Mouse (Mus musculus) spleen, adult 2 months (tissue): ENCODE measurements at regions not wholly inside any gene's neighbourhood (a gene's known extent, or its start where the extent isn't known, plus 50 kb on each side); places are given as distances from the start of the nearest gene placed in this dataset.

ENCODE experiments used
- DNase-seq, 2 experiments: peaks; one replicate each; pipeline versions ENCODE4 v3.0.0 to v3.0.0-alpha.2; 2012 to 2021; ENCODE audit warnings: low spot score in 2 of 2, low read depth in 1 of 2
- H3K27ac ChIP-seq: fragments of 200-500 bp; 2 replicates; pipeline ENCODE4 v1.5.1; 2012; ENCODE audit warnings: low read length, inconsistent platforms; ENCODE audit not compliant: insufficient read depth
- H3K27me3 ChIP-seq: fragments of 200-500 bp; 2 replicates; pipeline ENCODE4 v1.6.1; 2012; ENCODE audit warnings: mild to moderate bottlenecking, moderate library complexity, low read length, inconsistent platforms; ENCODE audit not compliant: control insufficient read depth, insufficient read depth
- H3K36me3 ChIP-seq: fragments of 200-500 bp; 2 replicates; pipeline ENCODE4 v1.6.1; 2012; ENCODE audit warnings: mild to moderate bottlenecking, low read length, inconsistent platforms; ENCODE audit not compliant: control insufficient read depth, insufficient read depth
- H3K4me1 ChIP-seq: fragments of 200-500 bp; 2 replicates; pipeline ENCODE4 v1.6.1; 2011; ENCODE audit warnings: inconsistent platforms; ENCODE audit not compliant: control insufficient read depth, insufficient read depth, insufficient read length
- H3K4me3 ChIP-seq: fragments of 200-500 bp; 2 replicates; pipeline ENCODE4 v1.5.1; 2011; ENCODE audit warnings: mild to moderate bottlenecking, inconsistent platforms; ENCODE audit not compliant: insufficient read depth, insufficient read length; ENCODE audit errors: extremely low read depth
- CTCF ChIP-seq: fragments of 200-500 bp; IDR thresholded peaks from 2 replicates; pipeline ENCODE4 v1.5.1; 2011; ENCODE audit warnings: mild to moderate bottlenecking, inconsistent platforms; ENCODE audit not compliant: insufficient read depth, insufficient read length, insufficient replicate concordance; ENCODE audit errors: extremely low read depth
- POLR2A ChIP-seq: fragments of 200-500 bp; IDR thresholded peaks from 2 replicates; pipeline ENCODE4 v1.6.1; 2011; ENCODE audit warnings: low read depth, low read length, inconsistent platforms
- WGBS: fragments of 180-500 bp; shearing (Covaris S2); methylation state at CpG from one replicate; pipeline ENCODE4 v1.1.7; 2018; 5-methylcytosine and 5-hydroxymethylcytosine counted together

DNA sequence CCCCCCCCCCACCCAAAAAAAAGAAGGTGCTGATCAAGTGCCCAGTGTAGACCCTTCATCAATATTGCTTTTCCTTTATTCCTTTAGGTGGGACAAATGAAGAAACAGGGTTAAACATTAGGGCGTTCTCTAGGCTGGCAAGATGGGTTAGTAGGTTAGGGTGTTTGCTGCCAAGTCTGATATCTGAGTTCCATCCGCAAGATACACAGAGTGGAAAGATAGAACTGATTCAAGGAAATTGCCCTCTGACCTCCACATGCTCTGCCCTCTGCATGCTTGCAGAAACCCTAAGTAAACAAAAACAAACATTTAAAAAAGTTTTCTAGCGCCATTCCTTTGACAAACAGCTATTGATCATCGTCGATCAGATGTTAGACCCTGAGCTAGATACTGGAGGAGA lies 85.6 kb upstream of the Teddm2 start:
- 91% methylated on average over 5 of the region's 5 CpGs for WGBS
- no peak for DNase-seq
- Histone ChIP-seq H3K27me3 (no peaks in the 10 kb centered on the region), H3K4me1 (no peaks in the 10 kb centered on the region; the same call in 1 of the 2 replicates), H3K27ac (no peak overlapping the region), H3K36me3 (no peaks in the 10 kb centered on the region), H3K4me3 (no peak overlapping the region)
- TF ChIP-seq CTCF (no peak), POLR2A (no peak)

DNA sequence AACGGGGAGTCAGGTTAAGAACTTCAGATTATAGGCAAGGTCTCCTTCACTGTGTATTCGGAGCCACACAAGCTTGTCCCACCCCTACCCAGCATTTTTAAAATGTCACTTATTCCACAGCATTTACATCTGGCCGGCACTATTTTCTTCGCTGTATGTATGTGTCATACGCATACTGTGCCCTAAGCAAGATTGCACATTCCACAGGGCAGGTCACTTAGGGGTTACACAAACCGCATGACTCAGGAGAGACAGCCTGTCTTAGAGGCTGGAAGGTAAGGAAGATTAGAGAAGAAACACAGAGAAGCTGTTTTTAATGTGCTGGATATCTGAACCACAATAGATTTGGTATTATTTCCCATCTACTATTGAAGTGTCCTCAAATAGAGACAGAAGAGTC lies 86.6 kb upstream of the Teddm2 start:
- no peaks in the 10 kb centered on the region for H3K4me1 ChIP-seq
- TF ChIP-seq CTCF, result no peak
- TF ChIP-seq POLR2A, result no peak
- no peak for DNase-seq
- no peaks in the 10 kb centered on the region for H3K27me3 ChIP-seq
- H3K4me3 ChIP-seq, result no peak overlapping the region
- 83% methylated on average over 6 of the region's 6 CpGs for WGBS
- H3K27ac ChIP-seq, result no peak overlapping the region
- H3K36me3 ChIP-seq, result no peaks in the 10 kb centered on the region

DNA sequence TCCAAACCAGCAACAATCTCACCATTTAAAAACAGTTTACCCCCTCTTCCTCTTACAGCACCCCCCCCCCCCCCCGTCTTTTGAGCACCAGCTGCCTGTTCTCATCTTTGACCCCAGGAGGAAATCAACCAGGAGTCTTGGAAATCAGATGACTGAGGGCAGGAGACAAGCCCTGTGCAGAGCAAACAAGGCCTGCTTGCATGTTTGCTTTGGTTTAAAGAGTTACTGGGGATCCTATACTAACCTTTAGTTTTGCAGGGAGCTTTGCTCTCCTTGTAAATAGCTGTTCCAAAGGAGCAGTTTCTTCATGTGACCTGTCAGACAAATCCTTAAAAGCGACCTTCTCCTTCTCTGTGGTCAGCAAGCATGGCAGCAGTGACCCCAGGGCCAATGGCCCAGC lies 88.3 kb upstream of the Teddm2 start:
- DNase-seq, result no peak
- no peak overlapping the region for H3K27ac ChIP-seq
- H3K27me3 ChIP-seq, result no peaks in the 10 kb centered on the region
- TF ChIP-seq CTCF (no peak), POLR2A (no peak)
- H3K36me3 ChIP-seq, result no peaks in the 10 kb centered on the region
- 51% methylated on average over 2 of the region's 2 CpGs for WGBS
- no peaks in the 10 kb centered on the region for H3K4me1 ChIP-seq
- no peak overlapping the region for H3K4me3 ChIP-seq

DNA sequence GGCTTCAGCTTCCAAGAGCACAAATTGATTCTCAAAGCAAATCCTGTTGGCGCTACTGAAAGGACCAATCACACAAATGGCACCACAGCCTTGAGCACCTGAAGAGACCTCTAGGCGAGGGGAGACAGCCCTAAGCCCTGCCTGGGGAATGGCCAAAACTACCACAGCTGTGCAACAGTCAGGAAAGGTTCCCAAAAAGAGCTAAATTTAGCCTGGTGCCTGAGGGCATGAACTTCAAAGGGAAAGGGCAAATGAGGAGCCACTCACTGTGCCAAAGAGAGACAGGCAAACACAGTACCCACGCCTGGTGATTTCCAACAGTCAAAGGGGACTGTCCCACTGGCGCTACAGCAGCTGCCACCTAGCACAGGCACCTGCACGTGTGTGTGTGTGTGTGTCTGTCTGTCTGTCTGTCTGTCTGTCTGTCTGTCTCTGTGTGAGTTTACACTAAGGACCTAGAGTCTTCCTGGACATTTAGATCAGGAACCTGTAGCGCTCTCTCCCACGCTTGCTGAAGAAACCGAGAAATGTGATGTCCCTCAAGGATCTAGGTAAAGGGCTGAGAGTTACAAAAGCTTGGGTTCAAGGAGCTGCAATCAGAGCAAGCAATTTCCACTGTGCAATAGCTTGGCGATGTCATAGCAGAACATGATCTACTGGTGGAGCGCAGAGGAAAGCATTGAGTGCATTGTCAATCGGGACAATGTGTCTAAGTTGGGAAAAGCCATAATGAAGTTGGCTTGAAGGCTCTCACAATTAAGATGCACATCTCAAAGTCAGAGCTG lies 90.8 kb upstream of the Teddm2 start:
- H3K4me1 ChIP-seq, result no peaks in the 10 kb centered on the region
- no peaks in the 10 kb centered on the region for H3K27me3 ChIP-seq
- H3K27ac ChIP-seq, result no peak overlapping the region
- H3K4me3 ChIP-seq, result no peak overlapping the region
- TF ChIP-seq POLR2A (no peak), CTCF (no peak)
- 86% methylated on average over 11 of the region's 11 CpGs for WGBS
- H3K36me3 ChIP-seq, result no peaks in the 10 kb centered on the region
- no peak for DNase-seq

DNA sequence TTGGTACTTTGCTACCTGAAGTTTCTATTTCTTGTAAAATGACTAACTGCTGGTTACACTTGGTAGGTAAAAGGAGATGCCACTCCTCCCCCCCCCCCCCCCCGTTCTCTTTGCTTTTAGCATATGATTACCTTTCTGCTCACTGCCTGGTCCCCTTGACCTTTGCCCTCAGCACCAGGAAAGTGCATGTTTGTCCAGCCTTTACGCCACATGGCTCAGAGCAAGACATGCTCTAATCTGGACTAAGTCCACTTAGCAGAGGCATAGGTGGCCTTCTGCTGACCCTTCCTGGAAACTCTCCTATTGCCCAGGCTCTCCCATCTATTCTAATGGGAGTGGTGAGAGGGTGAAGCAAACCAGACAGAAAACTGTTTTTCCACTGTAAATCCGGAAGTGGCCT lies 92.4 kb upstream of the Teddm2 start:
- DNase-seq, result no peak
- TF ChIP-seq CTCF (no peak), POLR2A (no peak)
- no peak overlapping the region for H3K27ac ChIP-seq
- H3K4me1 ChIP-seq, result no peaks in the 10 kb centered on the region
- WGBS, result 90% methylated on average over 3 of the region's 3 CpGs
- no peak overlapping the region for H3K4me3 ChIP-seq
- H3K36me3 ChIP-seq, result no peaks in the 10 kb centered on the region
- no peaks in the 10 kb centered on the region for H3K27me3 ChIP-seq

DNA sequence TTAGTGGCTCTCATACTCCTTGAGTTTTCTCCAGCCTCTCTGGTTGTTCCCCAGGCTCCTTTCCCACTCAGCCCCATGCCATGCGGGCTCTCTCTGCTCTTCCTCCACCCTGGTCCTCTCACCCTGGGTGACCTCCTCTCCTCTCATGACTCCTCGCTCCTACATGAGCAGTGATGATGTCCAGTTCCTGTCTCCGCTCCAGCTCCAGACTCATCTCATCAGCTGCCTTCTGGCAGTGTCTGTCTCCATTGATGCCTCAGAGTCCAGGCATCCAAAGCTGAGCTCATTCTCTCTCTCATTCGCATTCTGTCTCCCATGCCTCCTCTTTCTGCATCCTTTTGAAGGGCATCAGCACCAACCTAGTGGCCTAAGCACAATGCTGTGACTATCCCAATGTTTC lies 94.8 kb upstream of the Teddm2 start:
- TF ChIP-seq CTCF, result no peak
- no peak for TF ChIP-seq POLR2A

More for the DNA sequence above, 94.8 kb upstream of the Teddm2 start:
- Histone ChIP-seq H3K27ac (no peak overlapping the region), H3K4me1 (no peaks in the 10 kb centered on the region), H3K4me3 (no peak overlapping the region), H3K36me3 (no peaks in the 10 kb centered on the region), H3K27me3 (no peaks in the 10 kb centered on the region)
- WGBS, result 95% methylated on average over 4 of the region's 4 CpGs
- no peak for DNase-seq
